Mouse (Mus musculus) forebrain, embryonic 10.5 days (tissue): ENCODE results near the gene Ptpra. TPM values are rescaled to one million over a fixed set of nuclear protein-coding genes. Genes with fewer than 3 reads are reported as not detected.

Source experiments
- DNase-seq: peaks from one replicate; pipeline ENCODE4 v3.0.0-alpha.2; 2017; ENCODE audit warnings: low spot score; ENCODE audit errors: extremely low spot score
- H3K27ac ChIP-seq: fragments of 300-500 bp; sonication (generic); 2 replicates; pipeline ENCODE4 v1.5.1; 2016; ENCODE audit warnings: mild to moderate bottlenecking
- H3K27me3 ChIP-seq: fragments of 300-500 bp; sonication (generic); 2 replicates; pipeline ENCODE4 v1.6.1; 2016; ENCODE audit warnings: mild to moderate bottlenecking; ENCODE audit not compliant: poor library complexity, severe bottlenecking
- H3K36me3 ChIP-seq: fragments of 300-500 bp; sonication (generic); replicated peaks from 2 replicates; pipeline ENCODE4 v1.6.1; 2016; ENCODE audit warnings: mild to moderate bottlenecking, moderate library complexity
- H3K4me1 ChIP-seq: fragments of 300-500 bp; sonication (generic); 2 replicates; pipeline ENCODE4 v1.6.1; 2016
- H3K4me3 ChIP-seq: fragments of 300-500 bp; sonication (generic); 2 replicates; pipeline ENCODE4 v1.5.1; 2016; ENCODE audit warnings: mild to moderate bottlenecking, moderate library complexity
- H3K9me3 ChIP-seq: fragments of 300-500 bp; sonication (generic); 2 replicates; pipeline ENCODE4 v1.6.1; 2016; ENCODE audit warnings: mild to moderate bottlenecking, moderate library complexity
- WGBS: fragments of 180-500 bp; shearing (Covaris S2); methylation state at CpG from one replicate; pipeline ENCODE4 v1.1.7; 2016; 5-methylcytosine and 5-hydroxymethylcytosine counted together
- polyA plus RNA-seq: library from polyadenylated mRNA; unstranded; fragments of >200 nt; fragmentation: Nextera tagmentation; extraction: Ambion mirVana; gene quantifications from 2 replicates; pipeline ENCODE4 v1.2.1, GENCODE M21; 2016

Ptpra gene
- polyA plus RNA-seq, 1 experiment from 2014 or later: 90.6 TPM

GRCm38 (mm10) chr2:130577021-130577420, 126.9 kb downstream of the Ptpra start:
- 5% methylated on average over 9 of the region's 9 CpGs for WGBS
- DNase-seq: peak; percentile 23
- Histone ChIP-seq H3K4me3 (peak overlapping the region; percentile 40; the same call in 1 of the 2 replicates), H3K9me3 (no peaks in the 10 kb centered on the region), H3K27ac (no peak overlapping the region), H3K36me3 (no peaks in the 10 kb centered on the region), H3K27me3 (peaks cover 94% of the 10 kb centered on the region), H3K4me1 (peaks cover 40% of the 10 kb centered on the region)

GRCm38 (mm10) chr2:130577632-130578031, 127.6 kb downstream of the Ptpra start:
- H3K4me3 ChIP-seq: peak overlapping the region; percentile 40
- WGBS: 3% methylated on average over 12 of the region's 12 CpGs
- peak; percentile 45 for DNase-seq

GRCm38 (mm10) chr2:130578148-130578547, 128.1 kb downstream of the Ptpra start:
- peaks cover 40% of the 10 kb centered on the region for H3K4me1 ChIP-seq
- H3K27ac ChIP-seq: no peak overlapping the region
- H3K4me3 ChIP-seq: no peak overlapping the region
- no peaks in the 10 kb centered on the region for H3K9me3 ChIP-seq
- H3K27me3 ChIP-seq: peaks cover 100% of the 10 kb centered on the region
- DNase-seq: peak; percentile 63
- 8% methylated on average over 11 of the region's 11 CpGs for WGBS
- no peaks in the 10 kb centered on the region for H3K36me3 ChIP-seq

More at GRCm38 (mm10) chr2:130577632-130578031, 127.6 kb downstream of the Ptpra start:
- no peak overlapping the region for H3K27ac ChIP-seq
- H3K4me1 ChIP-seq: peaks cover 40% of the 10 kb centered on the region
- H3K9me3 ChIP-seq: no peaks in the 10 kb centered on the region
- peaks cover 96% of the 10 kb centered on the region for H3K27me3 ChIP-seq
- no peaks in the 10 kb centered on the region for H3K36me3 ChIP-seq

GRCm38 (mm10) chr2:130579791-130580190, 129.7 kb downstream of the Ptpra start:
- WGBS: 4% methylated on average over 8 of the region's 8 CpGs
- Histone ChIP-seq H3K36me3 (no peaks in the 10 kb centered on the region), H3K27me3 (peaks cover 98% of the 10 kb centered on the region), H3K4me3 (no peak overlapping the region), H3K9me3 (no peaks in the 10 kb centered on the region), H3K4me1 (peaks cover 40% of the 10 kb centered on the region), H3K27ac (no peak overlapping the region)
- DNase-seq: no peak

GRCm38 (mm10) chr2:130581201-130581600, 131.1 kb downstream of the Ptpra start:
- H3K9me3 ChIP-seq: no peaks in the 10 kb centered on the region
- DNase-seq: no peak
- peak overlapping the region; percentile 44 for H3K4me3 ChIP-seq
- 2% methylated on average over 16 of the region's 16 CpGs for WGBS
- no peaks in the 10 kb centered on the region for H3K36me3 ChIP-seq
- H3K4me1 ChIP-seq: peaks cover 37% of the 10 kb centered on the region
- H3K27me3 ChIP-seq: peaks cover 89% of the 10 kb centered on the region
- no peak overlapping the region for H3K27ac ChIP-seq

- WGBS: 38% methylated on average over 10 of the region's 10 CpGs
- Histone ChIP-seq H3K9me3 (no peaks in the 10 kb centered on the region), H3K27ac (no peak within 1 kb of the TSS), H3K36me3 (no peaks in the 10 kb centered on the region), H3K27me3 (peaks cover 75% of the 10 kb centered on the region), H3K4me1 (peaks cover 26% of the 10 kb centered on the region), H3K4me3 (peak within 1 kb of the TSS; percentile 44)
- no peak for DNase-seq
Measured at GRCm38 (mm10) chr2:130582552-130582951, 132.5 kb downstream of the Ptpra start, which contains the start of gene Avp. TSS of gene Avp (minus strand) at chr2:130582554.

- 0 out of 2 replicates have a peak, but pooled peaks cover under 1% of the 10 kb centered on the region for H3K36me3 ChIP-seq
- H3K27me3 ChIP-seq: peaks cover 60% of the 10 kb centered on the region
- no peak overlapping the region for H3K27ac ChIP-seq
- no peak overlapping the region for H3K4me3 ChIP-seq
- H3K9me3 ChIP-seq: no peaks in the 10 kb centered on the region
- 83% methylated on average over 10 of the region's 10 CpGs for WGBS
- DNase-seq: no peak
- peaks cover 23% of the 10 kb centered on the region for H3K4me1 ChIP-seq
Measured at GRCm38 (mm10) chr2:130583902-130584560, 134.0 kb downstream of the Ptpra start.

- H3K4me3 ChIP-seq: no peak overlapping the region
- H3K36me3 ChIP-seq: peaks cover 13% of the 10 kb centered on the region
- DNase-seq: no peak
- no peak overlapping the region for H3K27ac ChIP-seq
- H3K27me3 ChIP-seq: peaks cover 40% of the 10 kb centered on the region
- H3K9me3 ChIP-seq: no peaks in the 10 kb centered on the region
- WGBS: 86% methylated on average over 6 of the region's 6 CpGs
- H3K4me1 ChIP-seq: peaks cover 14% of the 10 kb centered on the region
Measured at GRCm38 (mm10) chr2:130586016-130586415, 135.9 kb downstream of the Ptpra start.

- Histone ChIP-seq H3K27ac (no peak overlapping the region), H3K4me3 (no peak overlapping the region), H3K9me3 (no peaks in the 10 kb centered on the region), H3K36me3 (peaks cover 34% of the 10 kb centered on the region), H3K4me1 (peaks cover 9% of the 10 kb centered on the region), H3K27me3 (peaks cover 17% of the 10 kb centered on the region)
- WGBS: 85% methylated on average over 2 of the region's 2 CpGs
- no peak for DNase-seq
Measured at GRCm38 (mm10) chr2:130588373-130588772, 138.3 kb downstream of the Ptpra start.

GRCm38 (mm10) chr2:130589157-130589556, 139.1 kb downstream of the Ptpra start:
- 67% methylated on average over 4 of the region's 4 CpGs for WGBS
- H3K36me3 ChIP-seq: peaks cover 40% of the 10 kb centered on the region
- no peaks in the 10 kb centered on the region for H3K9me3 ChIP-seq
- peaks cover 9% of the 10 kb centered on the region for H3K4me1 ChIP-seq
- H3K27me3 ChIP-seq: peaks cover 9% of the 10 kb centered on the region
- DNase-seq: no peak
- H3K27ac ChIP-seq: peak overlapping the region; percentile 40; the same call in 1 of the 2 replicates
- H3K4me3 ChIP-seq: no peak overlapping the region

GRCm38 (mm10) chr2:130589761-130590160, 139.7 kb downstream of the Ptpra start:
- H3K4me1 ChIP-seq: peaks cover 9% of the 10 kb centered on the region
- 93% methylated on average over 2 of the region's 2 CpGs for WGBS
- H3K27ac ChIP-seq: no peak overlapping the region
- H3K4me3 ChIP-seq: no peak overlapping the region
- 0 out of 2 replicates have a peak, but pooled peaks cover 5% of the 10 kb centered on the region for H3K27me3 ChIP-seq
- DNase-seq: no peak
- H3K36me3 ChIP-seq: peaks cover 43% of the 10 kb centered on the region
- no peaks in the 10 kb centered on the region for H3K9me3 ChIP-seq

- WGBS: 89% methylated on average over 2 of the region's 2 CpGs
- H3K27me3 ChIP-seq: no peaks in the 10 kb centered on the region
- H3K4me1 ChIP-seq: peaks cover 9% of the 10 kb centered on the region
- no peak overlapping the region for H3K27ac ChIP-seq
- H3K9me3 ChIP-seq: no peaks in the 10 kb centered on the region
- no peak overlapping the region for H3K4me3 ChIP-seq
- H3K36me3 ChIP-seq: peaks cover 55% of the 10 kb centered on the region
- DNase-seq: no peak
Measured at GRCm38 (mm10) chr2:130591016-130591415, 140.9 kb downstream of the Ptpra start.

- Histone ChIP-seq H3K9me3 (no peaks in the 10 kb centered on the region), H3K36me3 (peaks cover 90% of the 10 kb centered on the region), H3K27me3 (no peaks in the 10 kb centered on the region), H3K4me1 (no peaks in the 10 kb centered on the region), H3K27ac (no peak overlapping the region), H3K4me3 (no peak overlapping the region)
- 83% methylated on average over 1 of the region's 1 CpGs for WGBS
- no peak for DNase-seq
Measured at GRCm38 (mm10) chr2:130595596-130595995, 145.5 kb downstream of the Ptpra start.
